Mouse (Mus musculus) heart, embryonic 11.5 days (tissue): Measurements from ENCODE around the gene Rbm48. TPM values are rescaled to one million over a fixed set of nuclear protein-coding genes. Genes with fewer than 3 reads are reported as not detected.

Source experiments
- ATAC-seq: fragments of 200-750 bp; cut with Nextera tagmentation; replicated peaks from 2 replicates; pipeline ENCODE4 v1.8.0; 2017; ENCODE audit warnings: moderate library complexity; ENCODE audit not compliant: insufficient number of reproducible peaks, low FRiP score, low TSS enrichment
- H3K27ac ChIP-seq: fragments of 300-500 bp; sonication (generic); 2 replicates; pipeline ENCODE4 v1.5.1; 2014; ENCODE audit warnings: mild to moderate bottlenecking, low read depth, low read length
- H3K27me3 ChIP-seq: fragments of 300-500 bp; sonication (generic); 2 replicates; pipeline ENCODE4 v1.6.1; 2014; ENCODE audit warnings: mild to moderate bottlenecking, low read length, mixed read lengths; ENCODE audit not compliant: control insufficient read depth, insufficient read depth
- H3K36me3 ChIP-seq: fragments of 300-500 bp; sonication (generic); 2 replicates; pipeline ENCODE4 v1.6.1; 2014; ENCODE audit warnings: mild to moderate bottlenecking, low read length, moderate library complexity, mixed read lengths; ENCODE audit not compliant: control insufficient read depth, insufficient read depth
- H3K4me1 ChIP-seq: fragments of 300-500 bp; sonication (generic); 2 replicates; pipeline ENCODE4 v1.6.1; 2014; ENCODE audit warnings: low read length; ENCODE audit not compliant: control insufficient read depth, insufficient read depth
- H3K4me2 ChIP-seq: fragments of 300-500 bp; sonication (generic); 2 replicates; pipeline ENCODE4 v1.6.1; 2014; ENCODE audit warnings: mild to moderate bottlenecking, moderate library complexity
- H3K4me3 ChIP-seq: fragments of 300-500 bp; sonication (generic); 2 replicates; pipeline ENCODE4 v1.5.1; 2014; ENCODE audit warnings: low read depth, low read length
- H3K9ac ChIP-seq: fragments of 300-500 bp; sonication (generic); 2 replicates; pipeline ENCODE4 v1.6.1; 2014; ENCODE audit warnings: mild to moderate bottlenecking, low read depth, low read length, moderate library complexity
- H3K9me3 ChIP-seq: fragments of 300-500 bp; sonication (generic); replicated peaks from 2 replicates; pipeline ENCODE4 v1.6.1; 2016; ENCODE audit warnings: low read length; ENCODE audit not compliant: control insufficient read depth
- WGBS: fragments of 180-500 bp; shearing (Covaris S2); extraction: QIAGEN DNeasy Blood & Tissue Kit; methylation state at CpG from one replicate; pipeline ENCODE4 v1.1.7; 2014; ENCODE audit not compliant: insufficient replicate concordance; 5-methylcytosine and 5-hydroxymethylcytosine counted together
- polyA plus RNA-seq: library from polyadenylated mRNA; unstranded; fragments of >200 nt; fragmentation: Nextera tagmentation; extraction: Ambion mirVana; gene quantifications from 2 replicates; pipeline ENCODE4 v1.2.1, GENCODE M21; 2014

Gene Rbm48
- 10.5 and 10.7 TPM in 2 replicates for polyA plus RNA-seq

- under 1% methylated on average over 31 of the region's 31 CpGs for WGBS
These were observed at the start of gene Rbm48 for GRCm38 (mm10) chr5:3596399-3596766. TSS of gene Rbm48 (minus strand) at chr5:3596585.

DNA sequence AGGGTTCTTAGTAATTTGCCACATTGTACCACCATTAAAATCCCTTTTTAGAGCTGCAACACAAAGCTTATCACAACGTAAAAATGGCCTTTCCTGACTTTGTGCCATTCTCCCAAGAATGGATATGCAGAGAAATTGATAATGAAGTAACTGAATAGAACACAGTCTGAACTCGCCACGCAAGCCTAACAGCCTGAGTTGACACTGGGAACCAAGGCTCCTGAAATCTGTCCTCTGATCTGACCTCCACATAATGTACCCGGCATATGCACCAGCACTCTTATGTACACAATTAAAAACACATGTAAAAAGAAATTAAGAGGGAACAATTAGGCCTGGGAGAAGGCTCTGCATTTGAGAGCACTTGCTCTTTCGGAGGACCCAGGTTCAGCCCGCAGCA is 48.9 kb upstream of the Rbm48 start:
- no peak overlapping the region for H3K4me3 ChIP-seq
- H3K27ac ChIP-seq: no peak overlapping the region
- H3K36me3 ChIP-seq: peaks cover 9% of the 10 kb centered on the region
- H3K4me1 ChIP-seq: peaks cover 3% of the 10 kb centered on the region; the same call in 1 of the 2 replicates
- H3K4me2 ChIP-seq: no peak overlapping the region
- no peaks in the 10 kb centered on the region for H3K27me3 ChIP-seq
- H3K9ac ChIP-seq: 0 out of 2 replicates have a peak overlapping the region, but pooled peaks have one; percentile 34
- WGBS: 80% methylated on average over 6 of the region's 6 CpGs
- no peaks in the 10 kb centered on the region for H3K9me3 ChIP-seq
- no peak for ATAC-seq

More at GRCm38 (mm10) chr5:3596399-3596766, at the start of gene Rbm48:
- H3K36me3 ChIP-seq: peaks cover under 1% of the 10 kb centered on the region; the same call in 1 of the 2 replicates
- peaks cover 8% of the 10 kb centered on the region; the same call in 1 of the 2 replicates for H3K4me1 ChIP-seq
- 0 out of 2 replicates have a peak within 1 kb of the TSS, but pooled peaks have one; percentile 31 for H3K27ac ChIP-seq
- H3K4me2 ChIP-seq: peak within 1 kb of the TSS; percentile 72
- peak within 1 kb of the TSS; percentile 85 for H3K4me3 ChIP-seq
- H3K9ac ChIP-seq: peak within 1 kb of the TSS; percentile 82
- no peaks in the 10 kb centered on the region for H3K27me3 ChIP-seq
- H3K9me3 ChIP-seq: no peaks in the 10 kb centered on the region
- ATAC-seq: peak; percentile 86

- 87% methylated on average over 6 of the region's 6 CpGs for WGBS
- Histone ChIP-seq H3K9ac (no peak overlapping the region), H3K4me3 (no peak overlapping the region), H3K27me3 (no peaks in the 10 kb centered on the region), H3K36me3 (peaks cover 9% of the 10 kb centered on the region), H3K4me1 (peaks cover 3% of the 10 kb centered on the region; the same call in 1 of the 2 replicates), H3K4me2 (no peak overlapping the region), H3K27ac (no peak overlapping the region), H3K9me3 (no peaks in the 10 kb centered on the region)
- no peak for ATAC-seq
These were observed 48.2 kb upstream of the Rbm48 start for GRCm38 (mm10) chr5:3644621-3645020.

GRCm38 (mm10) chr5:3635286-3635685 is 38.9 kb upstream of the Rbm48 start:
- Histone ChIP-seq H3K4me3 (no peak overlapping the region), H3K27me3 (no peaks in the 10 kb centered on the region), H3K4me1 (no peaks in the 10 kb centered on the region), H3K9me3 (no peaks in the 10 kb centered on the region), H3K4me2 (no peak overlapping the region), H3K9ac (no peak overlapping the region), H3K27ac (no peak overlapping the region), H3K36me3 (peaks cover 10% of the 10 kb centered on the region)
- ATAC-seq: no peak
- 77% methylated on average over 8 of the region's 8 CpGs for whole genome bisulfite sequencing

DNA sequence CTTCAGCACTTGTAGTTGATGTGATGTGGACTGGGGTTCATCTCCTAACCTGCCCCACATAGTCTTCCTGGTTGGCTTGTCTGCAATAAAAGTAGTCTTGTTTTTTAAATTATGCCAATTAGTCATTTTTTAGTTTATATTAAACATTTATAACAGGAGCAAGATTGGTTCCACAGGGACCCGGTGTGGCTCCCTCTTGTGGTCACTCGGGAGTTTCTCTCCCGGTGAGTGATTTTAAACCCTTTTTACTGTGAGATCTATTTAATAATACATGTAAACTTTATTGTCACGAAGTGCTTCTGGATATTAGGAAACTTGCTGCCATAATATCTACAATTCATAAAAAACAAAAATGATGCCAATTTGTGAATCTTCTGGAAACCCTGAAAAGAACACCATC is 37.6 kb upstream of the Rbm48 start:
- 65% methylated on average over 4 of the region's 4 CpGs for WGBS
- no peak for ATAC-seq
- H3K4me1 ChIP-seq: no peaks in the 10 kb centered on the region
- H3K36me3 ChIP-seq: peaks cover 10% of the 10 kb centered on the region
- H3K9ac ChIP-seq: no peak overlapping the region
- no peaks in the 10 kb centered on the region for H3K27me3 ChIP-seq
- H3K4me2 ChIP-seq: no peak overlapping the region
- H3K4me3 ChIP-seq: no peak overlapping the region
- H3K9me3 ChIP-seq: no peaks in the 10 kb centered on the region
- no peak overlapping the region for H3K27ac ChIP-seq

GRCm38 (mm10) chr5:3633315-3633714 is 36.9 kb upstream of the Rbm48 start:
- no peak for ATAC-seq

DNA sequence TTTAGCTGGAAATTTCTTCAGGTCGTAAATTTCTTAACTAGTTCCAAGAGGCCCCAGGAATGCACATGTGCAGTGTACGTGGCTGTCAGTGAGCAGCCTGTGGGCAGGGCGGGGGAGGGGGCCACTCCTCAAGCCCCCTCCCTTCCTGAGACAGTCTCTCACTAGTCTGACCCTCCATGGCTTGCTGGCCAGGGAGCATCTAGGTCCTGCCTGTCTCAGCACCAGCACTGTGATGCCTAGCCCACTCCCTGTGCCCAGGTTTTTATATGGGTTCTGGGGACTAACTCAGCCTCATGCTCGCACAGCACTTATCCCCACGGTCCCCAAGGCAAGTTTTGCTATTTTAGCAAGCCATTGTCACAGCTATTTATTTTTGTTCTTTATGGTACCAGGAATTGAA is 35.9 kb upstream of the Rbm48 start:
- 74% methylated on average over 5 of the region's 5 CpGs for WGBS
- no peaks in the 10 kb centered on the region for H3K27me3 ChIP-seq
- no peak overlapping the region for H3K4me2 ChIP-seq
- no peaks in the 10 kb centered on the region for H3K4me1 ChIP-seq
- H3K27ac ChIP-seq: no peak overlapping the region
- no peak overlapping the region for H3K9ac ChIP-seq
- H3K36me3 ChIP-seq: peaks cover 10% of the 10 kb centered on the region
- ATAC-seq: no peak
- no peaks in the 10 kb centered on the region for H3K9me3 ChIP-seq
- no peak overlapping the region for H3K4me3 ChIP-seq

More at GRCm38 (mm10) chr5:3633315-3633714, 36.9 kb upstream of the Rbm48 start:
- H3K27me3 ChIP-seq: no peaks in the 10 kb centered on the region
- 91% methylated on average over 13 of the region's 13 CpGs for WGBS
- no peak overlapping the region for H3K9ac ChIP-seq
- no peaks in the 10 kb centered on the region for H3K4me1 ChIP-seq
- no peaks in the 10 kb centered on the region for H3K9me3 ChIP-seq
- no peak overlapping the region for H3K4me3 ChIP-seq
- H3K36me3 ChIP-seq: peaks cover 10% of the 10 kb centered on the region
- H3K4me2 ChIP-seq: no peak overlapping the region
- H3K27ac ChIP-seq: no peak overlapping the region

DNA sequence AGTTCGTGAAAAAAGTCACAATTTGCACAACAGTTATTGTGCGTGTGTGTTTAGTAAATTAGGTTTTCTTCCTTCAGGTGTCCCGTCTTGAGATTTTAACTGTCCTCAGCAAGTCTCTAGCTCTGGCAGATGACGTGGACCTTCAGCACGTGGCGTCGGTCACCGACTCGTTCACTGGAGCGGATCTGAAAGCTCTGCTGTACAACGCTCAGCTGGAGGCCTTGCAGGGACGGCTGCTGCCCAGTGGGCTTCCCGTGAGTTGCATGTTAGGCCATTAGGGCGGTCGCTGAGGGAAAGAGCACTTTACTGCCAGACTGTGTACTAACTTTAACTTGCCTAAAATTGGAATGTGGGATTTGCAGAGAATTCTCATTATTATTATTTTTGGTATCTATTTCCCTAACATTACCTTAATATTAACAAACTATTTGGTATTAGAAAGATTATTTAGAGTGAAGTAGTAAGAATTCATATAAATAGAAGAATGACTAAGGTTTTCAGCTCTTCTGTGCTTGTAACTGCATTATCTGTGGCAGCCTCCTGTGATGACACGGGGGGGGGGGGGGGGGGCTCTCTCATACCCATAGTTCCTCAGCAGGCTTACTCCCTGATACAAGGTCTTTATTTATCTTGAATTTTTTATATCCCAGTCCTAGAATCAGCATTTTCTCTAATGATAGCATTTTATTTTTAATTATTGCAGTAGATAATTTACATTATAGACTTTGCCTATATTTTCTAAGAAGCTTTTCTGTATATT is 35.3 kb upstream of the Rbm48 start:
- WGBS: 70% methylated on average over 16 of the region's 16 CpGs
- H3K4me2 ChIP-seq: no peak overlapping the region
- no peaks in the 10 kb centered on the region for H3K4me1 ChIP-seq
- H3K27me3 ChIP-seq: no peaks in the 10 kb centered on the region
- H3K4me3 ChIP-seq: no peak overlapping the region
- no peak overlapping the region for H3K9ac ChIP-seq
- ATAC-seq: no peak
- H3K27ac ChIP-seq: no peak overlapping the region
- H3K36me3 ChIP-seq: peaks cover 10% of the 10 kb centered on the region
- H3K9me3 ChIP-seq: no peaks in the 10 kb centered on the region

GRCm38 (mm10) chr5:3630055-3630454 is 33.7 kb upstream of the Rbm48 start:
- 90% methylated on average over 5 of the region's 5 CpGs for WGBS
- H3K36me3 ChIP-seq: peaks cover 7% of the 10 kb centered on the region
- H3K27ac ChIP-seq: no peak overlapping the region
- H3K27me3 ChIP-seq: no peaks in the 10 kb centered on the region
- H3K4me1 ChIP-seq: no peaks in the 10 kb centered on the region
- ATAC-seq: no peak
- no peak overlapping the region for H3K4me3 ChIP-seq
- no peak overlapping the region for H3K9ac ChIP-seq
- no peak overlapping the region for H3K4me2 ChIP-seq
- no peaks in the 10 kb centered on the region for H3K9me3 ChIP-seq
